Mouse (Mus musculus) left cerebral cortex, postnatal 25 days (tissue): ENCODE results near the gene Kctd11. TPM values are rescaled to one million over a fixed set of nuclear protein-coding genes. Genes with fewer than 3 reads are reported as not detected.
"Not testable (repeated sequence)": the region's sequence is repeated elsewhere in the genome, so short reads cannot be mapped to it uniquely, and the experiment has no call there.

ENCODE experiments used
- DNase-seq, 2 experiments: peaks; one replicate each; pipeline ENCODE4 v3.0.0; 2022; ENCODE audit warnings: low spot score in 2 of 2, mixed read lengths in 1 of 2
- intact Hi-C: fragments of 180-260 bp; cut with DNase I; formaldehyde crosslinking; loops from one replicate; pipeline ENCODE4 v1.15.1; 2025
- total RNA-seq, 2 experiments: library from RNA; stranded (reverse); gene quantifications; 2 replicates each; pipeline ENCODE4 v1.2.3; 2021

Kctd11 gene
- total RNA-seq, 2 experiments from 2014 or later: 1.1 to 1.2 TPM

DNA sequence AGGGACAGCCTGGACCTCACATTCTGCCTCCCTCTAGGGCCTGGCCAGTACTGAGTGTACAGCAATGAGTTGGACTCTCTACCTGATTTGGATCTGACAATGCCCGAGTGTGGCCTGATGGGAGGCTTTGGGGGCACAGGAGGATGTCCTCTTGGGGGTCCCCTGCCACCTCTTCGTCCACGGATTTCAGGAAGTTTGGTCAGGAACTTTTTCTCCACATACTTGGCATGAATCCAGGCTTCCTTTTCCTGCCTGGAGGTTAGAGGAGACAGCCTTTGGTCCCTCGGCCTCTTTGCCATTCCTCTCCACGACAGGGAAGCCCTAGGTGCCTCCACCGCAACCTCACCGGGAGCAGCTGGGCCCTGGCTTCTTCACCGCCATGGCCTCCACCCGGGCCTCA, 3.0 kb upstream of the Kctd11 start:
- intact Hi-C loops: no loop called here
- no peak for DNase-seq

DNA sequence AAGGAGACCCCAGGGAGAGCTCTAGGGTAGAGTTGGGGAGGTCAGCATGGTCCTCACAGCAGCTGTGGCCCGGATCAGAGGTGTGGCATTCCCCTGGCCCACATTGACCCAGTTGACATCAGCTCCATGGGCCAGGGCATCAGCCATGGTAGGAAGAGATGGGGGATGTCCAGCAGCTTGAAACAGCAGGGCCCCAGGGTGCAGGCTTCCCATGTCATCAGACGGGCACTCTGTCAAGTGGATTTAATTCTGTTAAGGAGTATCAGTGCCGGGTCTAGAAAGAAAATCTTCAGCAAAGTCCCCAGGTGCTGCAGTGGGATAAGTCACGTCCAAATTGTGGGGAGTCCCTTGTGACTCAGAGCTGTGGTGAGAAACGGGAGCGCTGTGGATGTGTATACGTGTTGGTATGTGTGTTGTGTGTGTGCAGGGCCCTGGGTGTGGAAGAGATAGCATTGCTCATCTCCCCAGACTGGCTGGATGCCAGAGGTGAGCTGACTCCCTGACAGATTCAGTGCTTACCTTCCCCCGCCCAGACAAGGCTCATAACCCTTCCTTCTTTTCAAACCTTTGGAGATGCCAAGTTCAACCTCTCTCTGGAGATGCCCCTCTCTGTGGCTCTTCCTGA, 2.4 kb upstream of the Kctd11 start:
- no peak for DNase-seq
- intact Hi-C loops: no loop called here

DNA sequence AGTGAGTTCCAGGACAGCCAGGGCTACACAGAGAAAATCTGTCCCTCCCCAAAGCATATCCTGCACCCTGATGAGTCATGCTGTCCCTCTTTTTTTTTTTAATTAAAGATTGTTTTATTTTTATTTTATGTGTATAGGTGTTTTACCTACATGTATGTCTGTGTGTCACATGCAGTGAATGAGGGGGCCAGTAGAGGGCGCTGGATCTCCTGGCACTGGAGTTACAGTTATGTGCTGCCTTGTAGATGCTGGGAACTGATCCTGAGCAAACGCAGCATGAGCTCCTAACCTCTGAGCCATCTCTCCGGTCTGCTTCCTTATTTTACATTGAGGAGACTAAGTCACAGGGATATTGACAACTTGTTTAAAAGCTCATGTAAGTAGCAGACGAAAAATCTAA, 1.9 kb upstream of the Kctd11 start:
- intact Hi-C loops: no loop called here
- DNase-seq: no peak

DNA sequence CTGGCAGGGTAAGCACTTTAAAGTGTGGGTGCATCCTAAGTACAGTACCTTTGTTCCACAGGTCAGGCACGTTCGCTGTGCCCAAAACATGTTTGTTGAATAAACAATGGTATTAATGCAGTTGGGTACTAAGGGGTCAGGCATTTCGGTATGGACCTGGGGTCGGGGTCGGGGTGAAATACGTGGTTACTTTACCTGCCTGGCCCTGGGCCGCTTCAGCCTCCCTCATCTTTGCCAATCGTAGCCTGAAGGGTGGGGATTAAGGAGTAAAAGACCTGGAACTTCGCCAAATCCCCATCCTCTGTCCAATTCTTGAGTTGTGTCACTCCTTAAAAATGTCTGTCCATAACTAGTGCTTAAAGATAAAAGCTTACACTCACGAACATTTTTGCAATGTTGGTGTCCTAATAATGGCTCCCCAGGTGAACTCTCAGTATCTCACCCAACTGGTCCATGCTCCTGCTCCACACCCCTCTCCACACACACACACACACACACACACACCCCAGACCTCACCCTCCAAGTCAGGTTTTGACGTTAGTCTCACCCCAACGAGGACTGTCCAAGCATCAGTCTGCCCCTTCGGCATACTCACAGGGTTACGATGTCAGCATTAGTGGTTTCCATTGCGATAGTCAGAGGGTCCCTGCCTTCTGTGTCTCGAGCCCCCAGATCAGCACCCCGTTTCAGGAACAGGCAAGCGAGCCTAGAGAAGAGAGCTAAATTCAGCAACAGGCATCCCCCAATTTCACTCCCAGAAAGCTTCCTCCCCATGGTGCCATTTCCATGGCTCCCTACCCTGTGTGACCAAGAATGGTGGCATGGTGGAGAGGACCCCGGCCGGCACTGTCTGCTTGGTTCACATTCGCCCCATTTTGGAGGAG, 823 bp upstream of the Kctd11 start:
- intact Hi-C loops: no loop called here
- no peak for DNase-seq

- peak; percentile 24 to 42 for DNase-seq
Observed at GRCm38 (mm10) chr11:69880506-69880852, 727 bp downstream of the Kctd11 start.

GRCm38 (mm10) chr11:69879711-69880110, 1.5 kb downstream of the Kctd11 start:
- intact Hi-C loops: loop anchor here (5.0 kb wide), 2 partner anchors 72 to 197 kb away; partner anchors contain the start of genes Senp3 and Tmem102

More at GRCm38 (mm10) chr11:69880506-69880852, 727 bp downstream of the Kctd11 start:
- intact Hi-C loops: no loop called here

GRCm38 (mm10) chr11:69878952-69879351, 2.3 kb downstream of the Kctd11 start:
- intact Hi-C loops: loop anchor here (5.0 kb wide), 2 partner anchors 72 to 197 kb away; partner anchors contain the start of genes Senp3 and Tmem102

More at GRCm38 (mm10) chr11:69879711-69880110, 1.5 kb downstream of the Kctd11 start:
- no peak for DNase-seq

GRCm38 (mm10) chr11:69878399-69878798, 2.8 kb downstream of the Kctd11 start:
- DNase-seq: no peak
- intact Hi-C loops: loop anchor here (5.0 kb wide), 2 partner anchors 71 to 196 kb away; partner anchors contain the start of genes Senp3 and Tmem102

More at GRCm38 (mm10) chr11:69878952-69879351, 2.3 kb downstream of the Kctd11 start:
- DNase-seq: no peak

GRCm38 (mm10) chr11:69877878-69878277, 3.3 kb downstream of the Kctd11 start, which contains the start of gene Tmem95:
Gene Tmem95 (minus strand): TSS chr11:69878018.
- intact Hi-C loops: loop anchor here (2.0 to 5.0 kb wide), 3 partner anchors 71 to 196 kb away; partner anchors contain the start of genes Polr2a, Senp3 and Tmem102
- no peak for DNase-seq

DNA sequence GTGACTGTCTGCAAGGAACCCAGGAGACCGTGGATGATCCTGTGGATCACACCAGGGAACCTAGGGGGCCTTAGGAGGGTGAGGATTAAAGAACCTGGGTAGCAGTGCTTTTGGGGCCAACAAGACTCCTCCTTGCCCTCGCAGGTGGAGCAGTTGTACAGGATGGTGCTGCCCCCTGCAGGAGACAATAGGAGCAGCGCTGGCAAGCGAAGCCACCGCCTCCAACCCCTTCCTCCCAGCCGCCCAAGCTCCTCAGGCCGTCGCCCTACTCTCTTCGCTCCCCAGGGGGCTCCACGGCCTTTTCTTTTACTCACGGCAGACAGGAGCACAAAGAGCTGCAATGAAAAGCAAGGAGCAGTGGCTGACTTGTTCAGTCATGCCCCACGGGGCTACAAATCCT, 4.3 kb downstream of the Kctd11 start:
- intact Hi-C loops: loop anchor here (2.0 to 5.0 kb wide), 3 partner anchors 70 to 195 kb away; partner anchors contain the start of genes Polr2a, Senp3 and Tmem102

GRCm38 (mm10) chr11:69876186-69876585, 5.0 kb downstream of the Kctd11 start:
- DNase-seq: peak in 1 of 2 experiments; percentile 44
- intact Hi-C loops: loop anchor here (2.0 to 5.0 kb wide), 3 partner anchors 69 to 194 kb away; partner anchors contain the start of genes Polr2a, Senp3 and Tmem102

More for the DNA sequence above, 4.3 kb downstream of the Kctd11 start:
- DNase-seq: peak; percentile 72 to 79

DNA sequence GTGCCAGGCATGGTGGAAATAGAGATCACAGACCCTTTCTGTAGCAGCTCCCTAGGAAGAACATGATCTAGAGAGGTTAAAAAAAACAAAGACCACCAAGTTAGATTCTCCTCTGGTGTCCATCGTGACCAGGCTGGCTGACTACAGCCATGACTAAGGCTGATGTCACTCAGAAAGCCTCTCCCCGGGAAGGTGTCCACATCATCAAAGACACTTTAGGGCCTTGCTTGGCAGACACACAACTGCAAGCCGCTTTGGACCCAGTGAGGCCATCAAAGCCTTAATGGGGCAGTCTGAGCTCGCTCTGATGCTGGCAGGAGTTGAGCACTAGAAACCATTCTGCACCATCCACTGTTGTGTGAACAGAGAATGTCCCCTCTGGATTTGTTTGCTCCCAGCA, 8.8 kb downstream of the Kctd11 start:
- intact Hi-C loops: no loop called here
- DNase-seq: no peak

DNA sequence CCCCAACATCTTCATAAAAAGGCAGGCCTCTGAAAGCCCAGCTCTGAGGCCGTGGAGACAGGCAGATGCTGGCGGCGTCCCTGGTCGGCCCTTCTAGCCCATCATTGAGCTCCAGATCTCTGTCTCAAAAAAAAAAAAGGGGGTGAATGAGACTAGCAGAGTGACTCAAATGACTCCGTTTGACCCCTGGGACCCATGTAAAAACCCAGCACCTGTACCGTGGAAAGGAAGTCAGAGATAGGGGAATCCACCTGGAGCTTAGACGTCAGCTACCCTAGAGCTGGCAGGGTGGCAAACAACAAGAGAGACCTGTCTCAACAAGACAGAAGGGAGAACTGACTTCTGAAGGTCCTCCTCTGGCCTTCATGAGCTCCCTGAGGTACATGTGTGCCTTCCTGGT, 9.4 kb downstream of the Kctd11 start:
- DNase-seq: no peak
- intact Hi-C loops: no loop called here

DNA sequence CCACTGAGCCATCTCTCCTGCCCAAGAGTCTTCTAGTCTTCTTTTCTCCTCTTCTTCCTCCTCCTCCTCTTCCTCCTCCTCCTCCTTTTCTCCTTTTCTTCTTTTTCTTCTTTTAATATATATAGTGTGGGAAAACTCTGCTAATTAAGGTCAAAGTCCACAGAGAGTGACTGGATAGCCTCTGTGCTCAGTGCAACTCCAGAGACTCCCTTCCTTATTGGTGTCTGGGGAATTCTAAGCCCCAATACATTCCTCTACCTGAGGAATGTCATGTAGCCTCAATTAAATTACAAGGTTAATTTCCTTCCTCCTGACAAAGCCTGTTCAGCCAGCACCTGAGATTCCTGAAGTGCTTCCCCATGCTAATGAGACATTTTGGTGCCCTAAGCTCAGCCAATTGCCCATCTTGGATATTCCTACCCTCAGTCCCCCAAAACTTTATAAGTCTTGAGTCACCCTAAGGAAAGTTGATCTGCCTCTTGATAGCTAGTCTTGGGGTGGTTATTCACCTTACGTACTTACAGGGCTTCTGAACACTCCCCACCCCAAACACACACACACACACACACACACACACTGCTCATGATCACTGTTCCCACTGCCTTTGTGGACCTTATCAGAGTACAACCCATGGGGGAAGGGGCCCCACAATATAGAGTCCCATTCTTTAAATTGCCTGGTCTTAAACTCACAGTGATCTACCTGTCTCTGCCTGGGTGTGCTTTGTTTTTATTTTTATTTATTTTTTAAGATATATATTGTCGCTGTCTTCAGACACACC, 10.7 kb downstream of the Kctd11 start:
- intact Hi-C loops: no loop called here
- no peak for DNase-seq

GRCm38 (mm10) chr11:69867335-69867734, 13.9 kb downstream of the Kctd11 start:
- no peak for DNase-seq
- intact Hi-C loops: no loop called here

DNA sequence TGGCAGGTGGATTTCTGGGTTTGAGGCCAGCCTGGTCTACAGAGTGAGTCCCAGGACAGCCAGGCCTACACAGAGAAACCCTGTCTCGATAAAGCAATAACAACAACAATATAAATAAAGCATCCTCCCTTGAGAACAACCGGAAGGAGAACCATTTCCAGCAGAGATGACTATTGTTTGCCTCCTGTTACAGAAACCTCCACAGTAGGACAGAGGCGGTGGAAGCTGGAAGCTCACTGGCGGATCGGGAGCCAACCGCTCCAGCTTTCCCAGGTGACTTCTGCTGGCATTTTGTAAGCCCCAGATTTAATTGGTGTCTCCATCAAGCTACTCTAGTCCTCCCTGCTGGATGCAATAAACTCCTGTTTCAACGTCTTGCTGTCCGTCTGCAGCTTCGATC, 15.6 kb downstream of the Kctd11 start:
- no peak for DNase-seq
- intact Hi-C loops: no loop called here

- intact Hi-C loops: no loop called here
- DNase-seq: no peak
Observed at GRCm38 (mm10) chr11:69864138-69864860, 16.9 kb downstream of the Kctd11 start.

- DNase-seq, intact Hi-C loops: not testable (repeated sequence)
Observed at GRCm38 (mm10) chr11:69863729-69864128, 17.5 kb downstream of the Kctd11 start.
